ENCODE assay signal across 11 mouse cellular contexts in genomic region chr2:153440755-153441154, GRCm38 (mm10). TPM values are rescaled to one million over a fixed set of nuclear protein-coding genes. Genes with fewer than 3 reads are reported as not detected.
DNase-seq lines count a peak whose midpoint lies in the region; ATAC-seq and TF ChIP-seq lines count a peak whose summit lies in the region.
"Had no signal": no experiment of that assay in that cellular context is flagged by ENCODE, and none has a peak within 500 bp of the region (broad histone marks: within the 10 kb centered on the region; RNA-seq: fewer than 3 reads in every experiment).

No protein-coding gene starts in this region.

- no peak overlapping the region for H3K9ac ChIP-seq in heart, embryonic 11.5 days (ENCODE audit: low read depth, low read length)
- no peak overlapping the region for H3K9ac ChIP-seq in stomach, embryonic 14.5 days (replicated peaks; ENCODE audit: low read depth, low read length)
- no peak overlapping the region for H3K9ac ChIP-seq in stomach, postnatal 0 days (ENCODE audit: low read length)
- no peak overlapping the region for H3K9ac ChIP-seq in limb, embryonic 11.5 days (ENCODE audit: low read length)
- H3K9ac ChIP-seq: liver, embryonic 13.5 days had no signal

- H3K9me3 ChIP-seq in heart, embryonic 11.5 days (replicated peaks; ENCODE audit: control insufficient read depth, low read length), result no peaks in the 10 kb centered on the region
- H3K9me3 ChIP-seq in stomach, embryonic 14.5 days (ENCODE audit: control insufficient read depth, low read depth, low read length), result no peaks in the 10 kb centered on the region
- no peaks in the 10 kb centered on the region for H3K9me3 ChIP-seq in stomach, postnatal 0 days (ENCODE audit: control insufficient read depth, low read length)
- no peaks in the 10 kb centered on the region for H3K9me3 ChIP-seq in limb, embryonic 11.5 days (ENCODE audit: control insufficient read depth, low read length)
- H3K9me3 ChIP-seq: liver, embryonic 13.5 days had no signal

- H3K4me1 ChIP-seq in heart, embryonic 11.5 days (ENCODE audit: control insufficient read depth, insufficient read depth, low read length), result peaks cover 59% of the 10 kb centered on the region
- peaks cover 58% of the 10 kb centered on the region for H3K4me1 ChIP-seq in stomach, embryonic 14.5 days (ENCODE audit: control insufficient read depth, insufficient read depth, low read length)
- peaks cover 25% of the 10 kb centered on the region for H3K4me1 ChIP-seq in stomach, postnatal 0 days (replicated peaks; ENCODE audit: control insufficient read depth, insufficient read depth)
- peaks cover 54% of the 10 kb centered on the region for H3K4me1 ChIP-seq in limb, embryonic 11.5 days (ENCODE audit: control insufficient read depth, insufficient read depth, low read length)

- 36% methylated on average over 2 of the region's 2 CpGs for WGBS in heart, embryonic 11.5 days (ENCODE audit: insufficient replicate concordance)
- WGBS in stomach, embryonic 14.5 days, result 53% methylated on average over 2 of the region's 2 CpGs
- WGBS in stomach, postnatal 0 days, result 52% methylated on average over 2 of the region's 2 CpGs
- WGBS in limb, embryonic 11.5 days, result 41% methylated on average over 2 of the region's 2 CpGs

- peaks cover 6% of the 10 kb centered on the region; the same call in 1 of the 2 replicates for H3K36me3 ChIP-seq in heart, embryonic 11.5 days (ENCODE audit: control insufficient read depth, insufficient read depth, low read length)
- H3K36me3 ChIP-seq in stomach, embryonic 14.5 days (ENCODE audit: control insufficient read depth, insufficient read depth, low read length), result no peaks in the 10 kb centered on the region; the same call in 1 of the 2 replicates
- H3K36me3 ChIP-seq in stomach, postnatal 0 days (ENCODE audit: control insufficient read depth, insufficient read depth, low read length), result no peaks in the 10 kb centered on the region
- H3K36me3 ChIP-seq in limb, embryonic 11.5 days (ENCODE audit: control insufficient read depth, insufficient read depth, low read length), result no peaks in the 10 kb centered on the region

- ATAC-seq in heart, embryonic 11.5 days (replicated peaks; ENCODE audit: insufficient number of reproducible peaks, low FRiP score, low TSS enrichment), result no peak
- ATAC-seq in stomach, embryonic 14.5 days (ENCODE audit: insufficient number of reproducible peaks, insufficient read depth, low FRiP score, low read depth), result no peak
- ATAC-seq in stomach, postnatal 0 days (ENCODE audit: low FRiP score, low TSS enrichment), result no peak
- ATAC-seq in limb, embryonic 11.5 days (ENCODE audit: insufficient number of reproducible peaks, low FRiP score, low TSS enrichment, low read depth), result no peak

- no peak for DNase-seq in heart, adult 11 months
- no peak for DNase-seq in stomach, postnatal 0 days (ENCODE audit: low spot score)
- no peak for DNase-seq in limb, embryonic 11.5 days (ENCODE audit: low spot score)
- DNase-seq in retina, postnatal 1 day, result no peak
- no peak for DNase-seq in frontal cortex, adult 2 months (ENCODE audit: extremely low spot score in 1 of 2, low spot score in 1 of 2)
- no peak for DNase-seq in thymus, postnatal 4 days
- DNase-seq: liver, embryonic 13.5 days had no signal

- H3K27me3 ChIP-seq in heart, embryonic 11.5 days (ENCODE audit: control insufficient read depth, insufficient read depth, low read length), result no peaks in the 10 kb centered on the region
- H3K27me3 ChIP-seq in stomach, embryonic 14.5 days (ENCODE audit: control insufficient read depth, insufficient read depth, low read length), result no peaks in the 10 kb centered on the region
- H3K27me3 ChIP-seq in stomach, postnatal 0 days (ENCODE audit: control insufficient read depth, insufficient read depth, low read length), result no peaks in the 10 kb centered on the region
- no peaks in the 10 kb centered on the region for H3K27me3 ChIP-seq in limb, embryonic 11.5 days (ENCODE audit: control insufficient read depth, insufficient read depth, low read length)

- TF ChIP-seq EP300 in stomach, postnatal 0 days (optimal IDR thresholded peaks at IDR 0.05), result no peak

- no peak overlapping the region for H3K4me3 ChIP-seq in heart, embryonic 11.5 days (ENCODE audit: low read depth, low read length)
- no peak overlapping the region for H3K4me3 ChIP-seq in stomach, embryonic 14.5 days (ENCODE audit: low read depth, low read length)
- H3K4me3 ChIP-seq in stomach, postnatal 0 days (ENCODE audit: low read depth, low read length), result no peak overlapping the region
- H3K4me3 ChIP-seq in limb, embryonic 11.5 days (ENCODE audit: low read depth, low read length), result no peak overlapping the region
- H3K4me3 ChIP-seq: liver, embryonic 13.5 days; myocyte had no signal

- peak overlapping the region; percentile 100 for H3K4me2 ChIP-seq in heart, embryonic 11.5 days
- peak overlapping the region; percentile 97 for H3K4me2 ChIP-seq in stomach, embryonic 14.5 days (replicated peaks; ENCODE audit: low read depth, low read length)
- no peak overlapping the region for H3K4me2 ChIP-seq in stomach, postnatal 0 days (replicated peaks; ENCODE audit: low read depth)
- no peak overlapping the region for H3K4me2 ChIP-seq in limb, embryonic 11.5 days (ENCODE audit: low read depth, severe bottlenecking)
- H3K4me2 ChIP-seq: liver, embryonic 13.5 days had no signal

- TF ChIP-seq CTCF in stomach, postnatal 0 days (IDR thresholded peaks at IDR 0.05; ENCODE audit: low read depth), result no peak

- H3K27ac ChIP-seq in heart, embryonic 11.5 days (ENCODE audit: low read depth, low read length), result peak overlapping the region; percentile 3
- H3K27ac ChIP-seq in stomach, embryonic 14.5 days (ENCODE audit: low read length), result peak overlapping the region; percentile 21; the same call in 1 of the 2 replicates
- H3K27ac ChIP-seq in stomach, postnatal 0 days (replicated peaks), result no peak overlapping the region
- H3K27ac ChIP-seq in limb, embryonic 11.5 days (replicated peaks; ENCODE audit: low read depth, low read length), result peak overlapping the region; percentile 25
- H3K27ac ChIP-seq: liver, embryonic 13.5 days had no signal

RNA-seq across cellular contexts. Expression of gene 4930404H24Rik, which starts 51.8 kb away (rescaled TPM):
- not detected in 2 replicates for polyA plus RNA-seq in heart, embryonic 11.5 days (2014; fragmentation: Nextera tagmentation; extraction: Ambion mirVana)
- not detected in 2 replicates for polyA plus RNA-seq in stomach, embryonic 14.5 days (2014; fragmentation: Nextera tagmentation; extraction: Ambion mirVana)
- polyA plus RNA-seq in stomach, postnatal 0 days (2015; fragmentation: Nextera tagmentation; extraction: Ambion mirVana), result not detected in 2 replicates
- polyA plus RNA-seq in limb, embryonic 11.5 days (2014; fragmentation: Nextera tagmentation; extraction: Ambion mirVana), result not detected in 2 replicates
- not detected in 2 replicates for polyA plus RNA-seq in frontal cortex, adult 2 months (2012; rRNA removed)
- polyA plus RNA-seq: C2C12; liver, embryonic 13.5 days; myocyte had no signal

Comparison
In these comparisons a context has a peak if more than half of its experiments do, and no peak if none do; other contexts are left out.
1. H3K4me2 ChIP-seq: peak in heart, embryonic 11.5 days (single experiment) and stomach, embryonic 14.5 days (single experiment); none in stomach, postnatal 0 days (single experiment) and limb, embryonic 11.5 days (single experiment).